Mouse (Mus musculus): ENCODE results near the gene Cisd2. TPM values are rescaled to one million over a fixed set of nuclear protein-coding genes. Genes with fewer than 3 reads are reported as not detected.

Cisd2 gene
- polyA plus RNA-seq, 1 experiment from 2014 or later = 66.8 TPM

Other genes starting within 250 kb of the Cisd2 start
- gene Cenpe, start 211.4 kb downstream of the Cisd2 start, polyA plus RNA-seq (2015; fragmentation: Nextera tagmentation; extraction: Ambion mirVana) = 4.9 and 7.0 TPM in 2 replicates
- 3.5 and 3.6 TPM in 2 replicates for gene Bdh2, start 142.7 kb downstream of the Cisd2 start, polyA plus RNA-seq (2015; fragmentation: Nextera tagmentation; extraction: Ambion mirVana)
- 1.9 and 2.0 TPM in 2 replicates for gene Slc9b2, start 116.2 kb downstream of the Cisd2 start, polyA plus RNA-seq (2015; fragmentation: Nextera tagmentation; extraction: Ambion mirVana)
- gene Slc9b1, start 75.9 kb downstream of the Cisd2 start, polyA plus RNA-seq (2015; fragmentation: Nextera tagmentation; extraction: Ambion mirVana) = 0.45 TPM in 1 of 2 replicates, not detected in the other
- 344 and 347 TPM in 2 replicates for gene Ube2d3, start 14.2 kb upstream of the Cisd2 start, polyA plus RNA-seq (2015; fragmentation: Nextera tagmentation; extraction: Ambion mirVana)
- 6.3 and 6.7 TPM in 2 replicates for gene Manba, start 61.7 kb upstream of the Cisd2 start, polyA plus RNA-seq (2015; fragmentation: Nextera tagmentation; extraction: Ambion mirVana)